Comparison of ENCODE assay signal across 24 mouse cellular contexts in genomic region chr3:101860151-101860550, GRCm38 (mm10). TPM values are rescaled to one million over a fixed set of nuclear protein-coding genes. Genes with fewer than 3 reads are reported as not detected.
A peak's percentile ranks its signal among the peaks of the same experiment; 100 is the strongest.
DNase-seq lines count a peak whose midpoint lies in the region; ATAC-seq and TF ChIP-seq lines count a peak whose summit lies in the region.
"Had no signal": no experiment of that assay in that cellular context is flagged by ENCODE, and none has a peak within 500 bp of the region (broad histone marks: within the 10 kb centered on the region; RNA-seq: fewer than 3 reads in every experiment).

No protein-coding gene starts in this region.

- intact Hi-C loops in left cerebral cortex, postnatal 25 days (cut with DNase I): no loop called here
- intact Hi-C loops in left cerebral cortex, postnatal 10 days (cut with DNase I): no loop called here

- H3K9me3 ChIP-seq in forebrain, embryonic 14.5 days (replicated peaks; ENCODE audit: control insufficient read depth, low read length): no peaks in the 10 kb centered on the region
- no peaks in the 10 kb centered on the region for H3K9me3 ChIP-seq in forebrain, postnatal 0 days (ENCODE audit: low read length)
- H3K9me3 ChIP-seq in midbrain, embryonic 15.5 days: no peaks in the 10 kb centered on the region
- H3K9me3 ChIP-seq: embryonic facial prominence, embryonic 10.5 days; hindbrain, embryonic 12.5 days; limb, embryonic 12.5 days had no signal

- H3K4me2 ChIP-seq in forebrain, embryonic 14.5 days (ENCODE audit: low read length): no peak overlapping the region
- H3K4me2 ChIP-seq in forebrain, postnatal 0 days (ENCODE audit: low read depth): no peak overlapping the region
- H3K4me2 ChIP-seq in midbrain, embryonic 15.5 days: no peak overlapping the region
- H3K4me2 ChIP-seq: hindbrain, embryonic 12.5 days; limb, embryonic 12.5 days; liver, embryonic 11.5 days had no signal

- TF ChIP-seq CTCF in forebrain, postnatal 0 days (IDR thresholded peaks at IDR 0.05; ENCODE audit: low read depth): no peak

- 74% methylated on average over 7 of the region's 7 CpGs for WGBS in forebrain, embryonic 14.5 days
- 72% methylated on average over 7 of the region's 7 CpGs for WGBS in forebrain, postnatal 0 days
- WGBS in midbrain, embryonic 15.5 days: 75% methylated on average over 7 of the region's 7 CpGs

- 0 out of 2 replicates have a peak, but pooled peaks have one; percentile 18 for ATAC-seq in forebrain, embryonic 14.5 days
- no peak for ATAC-seq in forebrain, postnatal 0 days
- no peak for ATAC-seq in midbrain, embryonic 15.5 days (replicated peaks)
- ATAC-seq: inflammation-experienced regulatory T-cells, adult 6 months; liver, postnatal 0 days; lung, postnatal 0 days had no signal

- no peak overlapping the region for H3K27ac ChIP-seq in forebrain, embryonic 14.5 days (ENCODE audit: low read depth, low read length)
- no peak overlapping the region for H3K27ac ChIP-seq in forebrain, postnatal 0 days (ENCODE audit: low read depth, low read length)
- H3K27ac ChIP-seq in midbrain, embryonic 15.5 days: no peak overlapping the region
- H3K27ac ChIP-seq: embryonic facial prominence, embryonic 10.5 days; heart, adult 2 months; hindbrain, embryonic 12.5 days; limb, embryonic 12.5 days; macrophage had no signal

- no peak overlapping the region for H3K9ac ChIP-seq in forebrain, embryonic 14.5 days (ENCODE audit: low read length)
- no peak overlapping the region for H3K9ac ChIP-seq in forebrain, postnatal 0 days
- H3K9ac ChIP-seq in midbrain, embryonic 15.5 days: no peak overlapping the region
- H3K9ac ChIP-seq: hindbrain, embryonic 12.5 days; limb, embryonic 12.5 days; liver, postnatal 0 days had no signal

- H3K27me3 ChIP-seq in forebrain, embryonic 14.5 days (replicated peaks; ENCODE audit: control insufficient read depth, insufficient read depth, low read length): no peaks in the 10 kb centered on the region
- no peaks in the 10 kb centered on the region for H3K27me3 ChIP-seq in forebrain, postnatal 0 days (ENCODE audit: insufficient read depth, low read length)
- no peaks in the 10 kb centered on the region for H3K27me3 ChIP-seq in midbrain, embryonic 15.5 days (replicated peaks)
- H3K27me3 ChIP-seq: hindbrain, embryonic 12.5 days; limb, embryonic 12.5 days had no signal

- no peak for DNase-seq in forebrain, embryonic 14.5 days (ENCODE audit: low spot score)
- DNase-seq in forebrain, postnatal 0 days: no peak
- peak; percentile 17 for DNase-seq in layer of hippocampus, adult 11-12 months (ENCODE audit: low spot score)
- no peak for DNase-seq in layer of hippocampus, postnatal 10 days (ENCODE audit: low spot score in 2 of 2)
- DNase-seq in left cerebral cortex, postnatal 25 days (ENCODE audit: low spot score in 2 of 2): peak; percentile 20 to 89
- no peak for DNase-seq in left cerebral cortex, postnatal 10 days (ENCODE audit: extremely low spot score in 1 of 2, low spot score in 2 of 2)
- peak; percentile 55 for DNase-seq in frontal cortex, postnatal 36 days (ENCODE audit: low spot score in 2 of 2)
- DNase-seq: adrenal gland, postnatal 25 days; cerebellum, adult 9-10 months; gastrocnemius, postnatal 25 days; heart, adult 2 months; kidney, adult 18-20 months; kidney, postnatal 10 days; liver, postnatal 0 days had no signal

- no peaks in the 10 kb centered on the region for H3K4me1 ChIP-seq in forebrain, embryonic 14.5 days (ENCODE audit: control insufficient read depth, insufficient read depth, low read length)
- no peaks in the 10 kb centered on the region for H3K4me1 ChIP-seq in forebrain, postnatal 0 days (ENCODE audit: insufficient read depth)
- H3K4me1 ChIP-seq in midbrain, embryonic 15.5 days: no peaks in the 10 kb centered on the region
- H3K4me1 ChIP-seq: embryonic facial prominence, embryonic 10.5 days; limb, embryonic 12.5 days had no signal

- no peaks in the 10 kb centered on the region; the same call in 1 of the 2 replicates for H3K36me3 ChIP-seq in forebrain, embryonic 14.5 days (ENCODE audit: control insufficient read depth, insufficient read depth, low read length)
- H3K36me3 ChIP-seq in forebrain, postnatal 0 days (ENCODE audit: insufficient read depth): peaks cover 24% of the 10 kb centered on the region
- H3K36me3 ChIP-seq in midbrain, embryonic 15.5 days (replicated peaks): 0 out of 2 replicates have a peak, but pooled peaks cover 5% of the 10 kb centered on the region
- H3K36me3 ChIP-seq: embryonic facial prominence, embryonic 10.5 days had no signal

- no peak overlapping the region for H3K4me3 ChIP-seq in forebrain, embryonic 14.5 days (ENCODE audit: low read depth, low read length)
- no peak overlapping the region for H3K4me3 ChIP-seq in forebrain, postnatal 0 days (ENCODE audit: low read depth, low read length)
- H3K4me3 ChIP-seq in midbrain, embryonic 15.5 days: no peak overlapping the region
- H3K4me3 ChIP-seq: embryonic facial prominence, embryonic 10.5 days; heart, adult 2 months; hindbrain, embryonic 12.5 days; limb, embryonic 12.5 days had no signal

RNA-seq across cellular contexts. Expression of gene Mab21l3, which starts 11.4 kb away (rescaled TPM):
- 0.20 and 0.42 TPM in 2 replicates for polyA plus RNA-seq in forebrain, embryonic 14.5 days (2014; fragmentation: Nextera tagmentation; extraction: Ambion mirVana)
- 0.15 TPM in 1 of 2 replicates, not detected in the other for total RNA-seq in forebrain, postnatal 0 days (2014; rRNA removed)
- polyA plus RNA-seq in forebrain, postnatal 0 days (2015; fragmentation: Nextera tagmentation; extraction: Ambion mirVana): 0.07 and 0.09 TPM in 2 replicates
- under 1 TPM; 0.18 to 0.30 TPM for total RNA-seq in layer of hippocampus, postnatal 10 days (2021)
- total RNA-seq in left cerebral cortex, postnatal 25 days (2021): under 1 TPM; 0.44 to 0.50 TPM
- not detected for total RNA-seq in left cerebral cortex, postnatal 10 days (2021)
- 0.14 and 0.21 TPM in 2 replicates for polyA plus RNA-seq in midbrain, embryonic 15.5 days (2015; fragmentation: Nextera tagmentation; extraction: Ambion mirVana)
- total RNA-seq: gastrocnemius, postnatal 25 days; heart, adult 2 months; layer of hippocampus, adult 8-10 months had no signal
- polyA plus RNA-seq: liver, postnatal 0 days; midbrain, postnatal 0 days had no signal

Comparison
In these comparisons a context has a peak if more than half of its experiments do, and no peak if none do; other contexts are left out.
1. DNase-seq: peak in layer of hippocampus, adult 11-12 months (single experiment), left cerebral cortex, postnatal 25 days (2 of 2) and frontal cortex, postnatal 36 days (2 of 2); none in forebrain, embryonic 14.5 days (single experiment), forebrain, postnatal 0 days (single experiment), layer of hippocampus, postnatal 10 days (0 of 2) and left cerebral cortex, postnatal 10 days (0 of 2).